Mouse (Mus musculus): ENCODE measurements around the gene Rbm19. TPM values are rescaled to one million over a fixed set of nuclear protein-coding genes. Genes with fewer than 3 reads are reported as not detected.
"Not testable (repeated sequence)": the region's sequence is repeated elsewhere in the genome, so short reads cannot be mapped to it uniquely, and the experiment has no call there.

Rbm19 gene
- polyA plus RNA-seq, 1 experiment from 2014 or later = 16.0 TPM

- Histone ChIP-seq H3K9ac (replicated peaks; ENCODE audit: low read length) (no peak overlapping the region), H3K36me3 (ENCODE audit: control insufficient read depth, insufficient read depth, low read length) (no peaks in the 10 kb centered on the region), H3K27ac (replicated peaks; ENCODE audit: low read depth, low read length) (no peak overlapping the region), H3K9me3 (ENCODE audit: control insufficient read depth, low read length) (no peaks in the 10 kb centered on the region), H3K27me3 (ENCODE audit: control insufficient read depth, insufficient read depth, low read length) (no peaks in the 10 kb centered on the region), H3K4me3 (replicated peaks; ENCODE audit: low read depth, low read length) (no peak overlapping the region), H3K4me1 (ENCODE audit: control insufficient read depth, insufficient read depth, low read length) (no peaks in the 10 kb centered on the region), H3K4me2 (ENCODE audit: low read length) (no peak overlapping the region)
- no peak for ATAC-seq (ENCODE audit: low FRiP score, low TSS enrichment)
- DNase-seq = no peak
- WGBS = 91% methylated on average over 8 of the region's 8 CpGs
Measured at GRCm38 (mm10) chr5:120102097-120102496, 14.2 kb upstream of the Rbm19 start.

GRCm38 (mm10) chr5:120102732-120103131 is 13.5 kb upstream of the Rbm19 start:
- Histone ChIP-seq H3K27ac (replicated peaks; ENCODE audit: low read depth, low read length) (no peak overlapping the region), H3K4me3 (replicated peaks; ENCODE audit: low read depth, low read length) (no peak overlapping the region), H3K9me3 (ENCODE audit: control insufficient read depth, low read length) (no peaks in the 10 kb centered on the region), H3K4me2 (ENCODE audit: low read length) (no peak overlapping the region), H3K4me1 (ENCODE audit: control insufficient read depth, insufficient read depth, low read length) (no peaks in the 10 kb centered on the region), H3K36me3 (ENCODE audit: control insufficient read depth, insufficient read depth, low read length) (no peaks in the 10 kb centered on the region), H3K9ac (replicated peaks; ENCODE audit: low read length) (no peak overlapping the region), H3K27me3 (ENCODE audit: control insufficient read depth, insufficient read depth, low read length) (no peaks in the 10 kb centered on the region)
- DNase-seq (peak; percentile 83), ATAC-seq (ENCODE audit: low FRiP score, low TSS enrichment) (no peak)
- WGBS = 18% methylated on average over 12 of the region's 12 CpGs

GRCm38 (mm10) chr5:120103458-120103857 is 12.8 kb upstream of the Rbm19 start:
- no peak overlapping the region for H3K4me3 ChIP-seq (replicated peaks; ENCODE audit: low read depth, low read length)
- no peak overlapping the region for H3K4me2 ChIP-seq (ENCODE audit: low read length)
- no peaks in the 10 kb centered on the region for H3K36me3 ChIP-seq (ENCODE audit: control insufficient read depth, insufficient read depth, low read length)
- H3K9me3 ChIP-seq (ENCODE audit: control insufficient read depth, low read length) = no peaks in the 10 kb centered on the region
- no peak overlapping the region for H3K9ac ChIP-seq (replicated peaks; ENCODE audit: low read length)
- DNase-seq = no peak
- whole genome bisulfite sequencing = 73% methylated on average over 12 of the region's 12 CpGs
- no peaks in the 10 kb centered on the region for H3K27me3 ChIP-seq (ENCODE audit: control insufficient read depth, insufficient read depth, low read length)
- no peak overlapping the region for H3K27ac ChIP-seq (replicated peaks; ENCODE audit: low read depth, low read length)
- ATAC-seq (ENCODE audit: low FRiP score, low TSS enrichment) = no peak
- no peaks in the 10 kb centered on the region for H3K4me1 ChIP-seq (ENCODE audit: control insufficient read depth, insufficient read depth, low read length)

- no peak overlapping the region for H3K9ac ChIP-seq (replicated peaks; ENCODE audit: low read length)
- H3K27ac ChIP-seq (replicated peaks; ENCODE audit: low read depth, low read length) = no peak overlapping the region
- H3K4me1 ChIP-seq (ENCODE audit: control insufficient read depth, insufficient read depth, low read length) = no peaks in the 10 kb centered on the region
- no peaks in the 10 kb centered on the region for H3K27me3 ChIP-seq (ENCODE audit: control insufficient read depth, insufficient read depth, low read length)
- H3K4me2 ChIP-seq (ENCODE audit: low read length) = no peak overlapping the region
- DNase-seq (peak; percentile 71), ATAC-seq (ENCODE audit: low FRiP score, low TSS enrichment) (no peak)
- H3K4me3 ChIP-seq (replicated peaks; ENCODE audit: low read depth, low read length) = no peak overlapping the region
- 30% methylated on average over 12 of the region's 12 CpGs for WGBS
- H3K9me3 ChIP-seq (ENCODE audit: control insufficient read depth, low read length) = no peaks in the 10 kb centered on the region
- H3K36me3 ChIP-seq (ENCODE audit: control insufficient read depth, insufficient read depth, low read length) = no peaks in the 10 kb centered on the region
Measured at GRCm38 (mm10) chr5:120106424-120107073, 9.7 kb upstream of the Rbm19 start.

- WGBS = 89% methylated on average over 12 of the region's 12 CpGs
- DNase-seq (no peak), ATAC-seq (ENCODE audit: low FRiP score, low TSS enrichment) (no peak)
- H3K4me1 ChIP-seq (ENCODE audit: control insufficient read depth, insufficient read depth, low read length) = peaks cover 5% of the 10 kb centered on the region
- no peak overlapping the region for H3K9ac ChIP-seq (replicated peaks; ENCODE audit: low read length)
- no peak overlapping the region for H3K4me2 ChIP-seq (ENCODE audit: low read length)
- peaks cover 7% of the 10 kb centered on the region for H3K36me3 ChIP-seq (ENCODE audit: control insufficient read depth, insufficient read depth, low read length)
- H3K27ac ChIP-seq (replicated peaks; ENCODE audit: low read depth, low read length) = no peak overlapping the region
- H3K4me3 ChIP-seq (replicated peaks; ENCODE audit: low read depth, low read length) = no peak overlapping the region
- H3K9me3 ChIP-seq (ENCODE audit: control insufficient read depth, low read length) = no peaks in the 10 kb centered on the region
- H3K27me3 ChIP-seq (ENCODE audit: control insufficient read depth, insufficient read depth, low read length) = no peaks in the 10 kb centered on the region
Measured at GRCm38 (mm10) chr5:120114361-120114760, 1.9 kb upstream of the Rbm19 start.

GRCm38 (mm10) chr5:120117161-120117560 is 896 bp downstream of the Rbm19 start:
- not testable (repeated sequence) for H3K4me1 ChIP-seq (ENCODE audit: control insufficient read depth, insufficient read depth, low read length); H3K27me3 ChIP-seq (ENCODE audit: control insufficient read depth, insufficient read depth, low read length); ATAC-seq (ENCODE audit: low FRiP score, low TSS enrichment); H3K27ac ChIP-seq (replicated peaks; ENCODE audit: low read depth, low read length); H3K9ac ChIP-seq (replicated peaks; ENCODE audit: low read length); H3K9me3 ChIP-seq (ENCODE audit: control insufficient read depth, low read length); DNase-seq
- Histone ChIP-seq H3K4me3 (replicated peaks; ENCODE audit: low read depth, low read length) (peak overlapping the region; percentile 72), H3K4me2 (ENCODE audit: low read length) (peak overlapping the region; percentile 93), H3K36me3 (ENCODE audit: control insufficient read depth, insufficient read depth, low read length) (peaks cover 33% of the 10 kb centered on the region)
- 59% methylated on average over 3 of the region's 3 CpGs for WGBS

GRCm38 (mm10) chr5:120124881-120125690 is 8.8 kb downstream of the Rbm19 start:
- ATAC-seq (ENCODE audit: low FRiP score, low TSS enrichment) = no peak
- H3K36me3 ChIP-seq (ENCODE audit: control insufficient read depth, insufficient read depth, low read length) = peaks cover 82% of the 10 kb centered on the region

GRCm38 (mm10) chr5:120127641-120128040 is 11.4 kb downstream of the Rbm19 start:
- Histone ChIP-seq H3K9ac (replicated peaks; ENCODE audit: low read length) (no peak overlapping the region), H3K4me2 (ENCODE audit: low read length) (no peak overlapping the region), H3K27me3 (ENCODE audit: control insufficient read depth, insufficient read depth, low read length) (no peaks in the 10 kb centered on the region), H3K9me3 (ENCODE audit: control insufficient read depth, low read length) (no peaks in the 10 kb centered on the region), H3K4me1 (ENCODE audit: control insufficient read depth, insufficient read depth, low read length) (no peaks in the 10 kb centered on the region), H3K4me3 (replicated peaks; ENCODE audit: low read depth, low read length) (no peak overlapping the region), H3K36me3 (ENCODE audit: control insufficient read depth, insufficient read depth, low read length) (peaks cover 75% of the 10 kb centered on the region), H3K27ac (replicated peaks; ENCODE audit: low read depth, low read length) (no peak overlapping the region)
- WGBS = 51% methylated on average over 10 of the region's 10 CpGs
- DNase-seq = peak; percentile 62
- no peak for ATAC-seq (ENCODE audit: low FRiP score, low TSS enrichment)

More at GRCm38 (mm10) chr5:120124881-120125690, 8.8 kb downstream of the Rbm19 start:
- H3K9me3 ChIP-seq (ENCODE audit: control insufficient read depth, low read length) = no peaks in the 10 kb centered on the region
- DNase-seq = no peak
- no peak overlapping the region for H3K4me2 ChIP-seq (ENCODE audit: low read length)
- H3K27ac ChIP-seq (replicated peaks; ENCODE audit: low read depth, low read length) = no peak overlapping the region
- H3K27me3 ChIP-seq (ENCODE audit: control insufficient read depth, insufficient read depth, low read length) = no peaks in the 10 kb centered on the region
- no peaks in the 10 kb centered on the region for H3K4me1 ChIP-seq (ENCODE audit: control insufficient read depth, insufficient read depth, low read length)
- WGBS = 92% methylated on average over 16 of the region's 16 CpGs
- no peak overlapping the region for H3K9ac ChIP-seq (replicated peaks; ENCODE audit: low read length)
- no peak overlapping the region for H3K4me3 ChIP-seq (replicated peaks; ENCODE audit: low read depth, low read length)

GRCm38 (mm10) chr5:120128511-120128910 is 12.2 kb downstream of the Rbm19 start:
- H3K4me2 ChIP-seq (ENCODE audit: low read length) = no peak overlapping the region
- no peak for ATAC-seq (ENCODE audit: low FRiP score, low TSS enrichment)
- 93% methylated on average over 5 of the region's 5 CpGs for WGBS
- no peak for DNase-seq
- no peaks in the 10 kb centered on the region for H3K27me3 ChIP-seq (ENCODE audit: control insufficient read depth, insufficient read depth, low read length)
- no peak overlapping the region for H3K4me3 ChIP-seq (replicated peaks; ENCODE audit: low read depth, low read length)
- no peaks in the 10 kb centered on the region for H3K9me3 ChIP-seq (ENCODE audit: control insufficient read depth, low read length)
- no peak overlapping the region for H3K27ac ChIP-seq (replicated peaks; ENCODE audit: low read depth, low read length)
- H3K36me3 ChIP-seq (ENCODE audit: control insufficient read depth, insufficient read depth, low read length) = peaks cover 71% of the 10 kb centered on the region
- no peaks in the 10 kb centered on the region for H3K4me1 ChIP-seq (ENCODE audit: control insufficient read depth, insufficient read depth, low read length)
- no peak overlapping the region for H3K9ac ChIP-seq (replicated peaks; ENCODE audit: low read length)

Data from midbrain, embryonic 14.5 days (tissue).